Mouse (Mus musculus) left cerebral cortex, adult 11 months (tissue): ENCODE measurements at regions not wholly inside any gene's neighbourhood (a gene's known extent, or its start where the extent isn't known, plus 50 kb on each side); places are given as distances from the start of the nearest gene placed in this dataset.
"Not testable (repeated sequence)": the region's sequence is repeated elsewhere in the genome, so short reads cannot be mapped to it uniquely, and the experiment has no call there.

ENCODE experiments used
- DNase-seq: peaks from one replicate; pipeline ENCODE4 v3.0.0; 2022; ENCODE audit warnings: low spot score

DNA sequence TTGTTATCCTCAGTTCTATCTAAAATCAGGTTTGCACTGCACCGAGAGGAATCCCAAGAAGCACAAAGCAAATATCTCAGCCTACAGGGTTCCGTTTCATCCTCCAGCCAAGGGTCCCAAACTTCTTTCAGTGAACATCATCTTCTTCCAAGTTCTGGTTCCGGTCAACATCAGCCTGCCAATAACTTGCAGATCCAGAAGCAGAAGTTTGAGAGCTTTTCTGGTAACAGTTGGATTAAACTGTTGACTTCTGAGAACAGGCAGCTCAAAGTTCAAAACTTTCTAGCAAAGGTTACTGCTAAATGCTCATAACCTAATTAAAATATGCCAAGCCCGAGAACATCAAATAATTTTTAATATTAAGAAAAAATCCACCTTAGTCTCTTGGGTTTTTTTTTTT, 237.0 kb upstream of the Gm37988 start:
- no peak for DNase-seq

DNA sequence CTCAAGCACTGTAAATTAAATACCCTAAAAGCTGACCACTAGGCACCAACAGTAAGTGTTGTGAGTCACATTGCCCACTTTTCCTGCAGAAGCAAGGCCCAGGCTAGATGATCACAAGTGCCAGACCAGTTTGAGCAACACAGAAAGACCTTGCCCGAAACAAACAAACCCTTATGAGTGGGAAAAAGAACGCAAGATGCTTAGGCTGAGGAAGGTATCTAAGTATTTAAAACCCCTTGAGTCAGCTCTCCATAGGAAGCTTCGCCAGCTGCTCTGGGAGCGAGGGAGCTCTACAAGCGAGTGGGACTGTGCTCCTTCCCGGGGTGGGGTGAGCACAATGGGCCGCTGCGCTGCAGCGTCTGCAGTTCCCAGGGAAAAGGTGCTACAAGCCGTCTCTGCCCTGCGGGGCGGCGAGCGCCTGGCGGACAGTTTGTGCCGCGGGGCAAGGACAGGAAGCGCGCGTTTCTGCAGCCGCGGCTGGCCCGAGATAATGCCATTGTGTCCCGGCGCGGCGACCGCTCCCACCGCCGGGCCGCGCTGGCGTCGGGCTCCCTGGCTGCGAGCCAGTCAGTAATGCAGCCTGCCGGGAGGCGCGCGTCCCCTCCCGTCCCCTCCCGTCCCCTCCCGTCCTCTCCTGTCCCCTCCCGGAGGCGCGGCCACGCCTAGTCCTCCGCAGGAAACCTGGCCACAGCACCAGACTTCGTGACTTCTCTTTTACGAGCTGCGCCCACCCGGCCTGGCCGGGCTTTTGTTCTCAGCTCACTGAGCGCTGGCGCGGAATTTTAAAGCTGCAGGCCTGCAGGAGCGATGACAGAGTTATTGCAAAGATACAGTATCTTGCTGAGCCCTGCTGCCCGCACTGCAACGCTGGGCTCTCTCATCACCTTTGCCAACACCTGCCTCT, 236.1 kb upstream of the Gm37988 start:
- peak; percentile 23 for DNase-seq

DNA sequence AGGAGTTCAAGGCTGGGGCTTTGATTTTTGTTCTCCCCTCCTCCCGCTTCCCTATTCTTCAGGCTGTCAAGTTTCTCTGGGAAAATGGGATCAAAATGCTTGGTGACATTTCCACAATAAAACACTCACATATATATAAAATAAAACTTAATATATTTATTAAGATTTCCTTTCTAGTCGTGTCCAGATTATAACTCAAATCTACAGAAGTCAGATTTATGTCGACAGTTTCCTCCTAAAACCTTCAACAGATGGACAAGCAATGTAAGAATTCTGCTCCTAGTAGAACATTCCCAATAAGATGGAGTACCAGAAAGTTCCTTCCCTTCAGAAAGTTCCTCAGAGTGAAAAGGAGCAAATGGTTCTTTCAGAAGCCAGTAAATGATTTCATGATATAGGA, 235.4 kb upstream of the Gm37988 start:
- no peak for DNase-seq

DNA sequence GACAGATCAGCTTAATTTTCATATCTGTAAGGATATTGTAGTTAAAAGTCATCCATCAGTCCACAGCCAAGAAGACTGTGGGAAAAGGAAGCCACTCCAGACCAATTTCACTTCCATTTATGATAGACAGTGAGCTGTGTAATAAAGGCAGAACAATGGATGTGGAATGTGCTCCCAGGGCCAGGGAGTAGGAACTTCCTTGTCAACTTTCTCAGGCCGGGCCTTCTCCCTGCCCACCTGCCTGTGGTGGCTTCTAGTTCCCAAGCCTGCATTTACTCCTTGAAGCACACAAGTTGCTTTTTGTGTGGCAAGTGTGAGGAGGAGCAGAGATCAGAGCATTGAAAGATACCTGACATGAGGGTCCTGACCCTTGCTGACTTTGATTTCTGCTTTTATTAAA, 233.6 kb upstream of the Gm37988 start:
- no peak for DNase-seq

DNA sequence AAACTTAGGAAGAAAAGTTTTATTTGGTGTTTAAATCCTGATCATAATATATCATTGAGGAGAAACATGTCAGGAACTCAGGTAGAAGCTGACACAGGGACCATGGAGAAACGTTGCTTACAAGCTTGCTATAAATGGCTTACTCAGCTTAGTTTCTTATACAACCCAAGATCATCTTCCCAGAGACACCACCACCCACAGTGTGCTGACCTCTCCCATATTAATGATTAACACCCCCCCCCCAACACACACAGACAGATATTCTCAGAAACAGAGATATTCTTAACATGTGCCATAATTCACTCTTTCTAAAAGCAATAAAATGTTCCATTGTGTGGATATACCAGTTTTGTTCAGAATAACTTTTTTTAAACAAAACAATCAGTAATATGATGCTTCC, 230.7 kb upstream of the Gm37988 start:
- DNase-seq = no peak

DNA sequence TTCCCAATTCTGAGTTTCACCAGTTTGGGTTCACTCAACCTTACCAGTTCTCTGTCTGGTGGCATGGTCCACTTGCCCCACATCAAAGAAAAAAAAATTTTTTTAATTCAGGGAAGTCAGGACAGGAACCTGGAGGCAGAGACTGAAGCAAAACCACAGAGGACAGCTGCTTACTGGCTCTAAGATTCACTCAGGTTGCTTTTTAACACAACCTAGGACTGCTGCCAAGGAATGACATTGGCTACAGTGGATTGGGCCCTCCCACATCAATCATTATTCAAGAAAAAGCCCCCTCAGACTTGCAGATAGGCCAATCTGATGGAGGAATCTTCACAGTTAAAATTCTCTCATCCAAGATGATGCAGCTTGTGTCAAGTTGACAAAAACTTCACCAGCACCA, 225.2 kb upstream of the Gm37988 start:
- DNase-seq = no peak

DNA sequence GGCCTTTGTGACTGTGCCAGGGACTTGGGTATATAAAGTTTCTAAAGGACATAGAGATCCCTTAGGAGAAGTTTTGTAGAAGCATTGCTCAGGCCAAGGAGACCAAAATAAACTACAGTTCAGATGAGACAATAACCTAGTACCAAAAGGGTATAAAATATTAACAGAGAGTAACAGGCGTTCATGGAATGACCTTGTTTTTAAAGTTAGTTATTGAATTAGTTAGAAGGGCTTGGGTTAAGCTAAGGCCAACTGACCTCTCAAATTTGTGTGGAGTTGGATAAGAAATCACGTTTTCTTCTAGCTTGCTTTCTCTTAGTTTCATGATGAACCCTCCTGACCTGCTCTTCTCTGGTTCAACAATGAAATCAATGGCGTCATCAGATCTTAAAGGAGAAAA, 209.8 kb upstream of the Gm37988 start:
- no peak for DNase-seq

DNA sequence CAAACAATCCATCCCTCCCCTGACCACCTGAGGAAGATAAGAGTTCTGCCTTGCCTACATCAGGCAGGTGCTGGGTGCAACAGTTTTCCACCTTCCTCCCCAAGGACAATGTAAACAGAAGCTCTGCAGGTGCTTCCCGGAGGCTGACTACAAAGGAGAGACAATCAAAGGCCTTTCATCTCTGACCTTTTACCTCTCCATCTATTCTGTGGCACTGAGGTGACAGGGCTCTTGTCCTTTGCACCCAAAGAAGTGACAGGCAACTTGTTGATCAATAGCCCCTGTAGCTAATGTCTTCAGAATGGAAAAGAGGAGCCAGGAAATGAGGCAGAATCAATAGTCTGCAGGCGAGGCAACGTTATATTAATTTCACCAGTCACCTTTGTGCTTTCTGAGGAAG, 209.3 kb upstream of the Gm37988 start:
- no peak for DNase-seq

DNA sequence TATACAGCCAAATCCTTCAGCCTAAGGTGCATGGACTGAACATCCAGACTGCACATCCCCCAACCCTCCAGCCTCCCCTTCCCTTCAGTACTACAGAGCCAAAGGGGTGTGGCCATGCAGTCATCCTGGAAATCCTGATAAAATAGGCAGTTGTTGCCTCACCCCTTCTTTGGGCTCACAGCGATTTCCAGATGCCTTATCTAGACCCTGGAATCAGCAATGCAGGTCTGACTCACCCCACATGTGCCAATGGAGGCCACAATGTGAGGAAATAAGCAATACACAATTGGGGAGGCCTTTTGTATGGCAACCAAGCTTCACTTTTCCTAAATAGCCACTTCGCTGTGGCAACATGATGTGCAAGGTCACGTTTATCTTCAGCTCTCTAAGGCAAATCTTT, 205.3 kb upstream of the Gm37988 start:
- no peak for DNase-seq

DNA sequence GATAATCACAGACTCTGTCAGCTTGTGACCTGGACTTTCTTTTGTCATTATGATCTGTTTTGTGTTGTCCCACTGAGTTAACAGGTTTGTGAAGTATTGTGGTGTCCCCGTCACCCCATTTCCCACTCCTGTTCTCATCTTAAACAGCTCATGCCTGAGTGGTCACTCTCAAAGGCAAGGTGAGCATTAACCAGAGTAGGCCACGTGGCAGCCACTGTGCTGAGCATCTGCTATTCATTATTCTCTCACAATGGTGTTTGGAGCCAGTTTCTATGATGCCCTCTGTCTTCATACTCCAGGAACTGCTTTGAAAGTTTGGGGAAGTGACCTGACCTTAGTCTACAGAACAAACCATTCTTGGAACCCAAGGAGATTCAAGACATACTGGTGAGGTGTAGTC, 198.9 kb upstream of the Gm37988 start:
- DNase-seq = no peak

DNA sequence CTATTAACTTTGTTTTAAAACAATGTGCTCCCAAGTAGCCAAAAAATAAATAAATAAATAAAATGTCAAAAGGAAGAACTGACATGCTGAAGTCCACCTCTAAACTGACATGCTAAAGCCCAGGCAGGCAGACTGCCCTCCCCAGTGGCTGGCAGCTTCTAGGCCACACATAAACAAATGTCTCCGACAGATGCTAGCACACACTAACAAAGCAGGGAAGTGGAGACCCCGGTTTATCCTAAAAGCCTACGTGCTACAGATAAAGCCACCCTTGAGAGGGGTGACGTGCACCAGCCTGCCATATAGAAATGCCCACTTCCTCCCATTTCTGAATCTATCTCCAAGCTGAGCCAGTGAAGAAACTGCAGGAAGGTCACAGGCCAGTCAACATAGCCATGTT, 194.4 kb upstream of the Gm37988 start:
- no peak for DNase-seq

DNA sequence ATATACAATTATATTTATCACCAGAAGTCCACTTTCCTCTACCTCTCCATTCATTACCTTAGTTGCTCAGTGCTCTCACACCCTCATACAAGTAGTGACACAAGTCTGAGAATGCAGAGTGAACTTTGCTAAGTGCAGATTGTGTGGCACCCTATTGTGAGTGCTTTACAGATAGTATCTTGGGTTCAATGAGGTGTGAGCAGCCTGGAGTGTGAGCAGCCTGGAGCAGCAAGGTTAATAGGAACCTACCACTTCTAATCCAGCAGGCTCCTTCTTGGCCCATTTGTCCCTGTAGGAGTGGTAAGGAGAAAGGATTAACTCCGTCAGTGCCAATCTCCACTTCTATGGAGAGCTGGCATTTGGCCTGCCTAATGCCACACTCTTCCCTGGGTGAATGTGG, 192.4 kb upstream of the Gm37988 start:
- no peak for DNase-seq

DNA sequence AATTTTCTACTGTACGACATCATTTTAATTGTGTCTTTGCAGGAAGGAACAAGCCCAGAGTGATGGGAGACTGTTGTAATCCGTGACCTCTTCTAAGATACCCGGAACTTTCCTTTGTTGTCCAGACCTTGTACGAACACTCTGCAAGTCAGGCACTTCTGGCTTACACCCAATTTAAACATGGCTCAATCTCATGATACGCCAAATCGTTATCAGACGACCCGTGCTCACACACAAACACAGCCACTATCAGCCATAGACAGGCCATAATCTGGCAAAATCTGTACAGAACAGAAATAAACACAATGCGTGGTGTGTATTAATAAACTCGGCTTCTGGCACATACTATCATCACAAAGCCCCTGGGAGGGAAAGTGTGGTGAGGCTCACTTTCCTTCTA, 190.2 kb upstream of the Gm37988 start:
- no peak for DNase-seq

DNA sequence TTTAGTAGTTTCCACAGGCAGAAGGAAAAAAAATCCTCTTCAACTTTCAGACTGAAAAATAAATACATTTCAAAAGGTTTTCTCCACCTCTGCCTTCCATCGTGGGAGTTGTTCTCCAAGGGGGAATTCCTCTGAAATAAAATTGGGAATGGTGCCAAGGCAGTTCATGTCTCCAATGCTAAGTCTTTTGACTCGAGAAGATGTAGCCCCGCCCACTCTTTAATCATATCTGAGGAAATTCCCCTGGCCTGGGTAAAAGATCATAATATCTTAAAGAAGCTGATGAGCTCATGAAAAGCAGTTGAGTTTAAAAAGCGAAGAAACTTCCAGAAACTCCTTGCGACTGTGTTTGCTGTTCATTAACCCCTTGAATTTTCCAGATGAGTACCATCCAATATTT, 185.3 kb upstream of the Gm37988 start:
- DNase-seq = no peak

DNA sequence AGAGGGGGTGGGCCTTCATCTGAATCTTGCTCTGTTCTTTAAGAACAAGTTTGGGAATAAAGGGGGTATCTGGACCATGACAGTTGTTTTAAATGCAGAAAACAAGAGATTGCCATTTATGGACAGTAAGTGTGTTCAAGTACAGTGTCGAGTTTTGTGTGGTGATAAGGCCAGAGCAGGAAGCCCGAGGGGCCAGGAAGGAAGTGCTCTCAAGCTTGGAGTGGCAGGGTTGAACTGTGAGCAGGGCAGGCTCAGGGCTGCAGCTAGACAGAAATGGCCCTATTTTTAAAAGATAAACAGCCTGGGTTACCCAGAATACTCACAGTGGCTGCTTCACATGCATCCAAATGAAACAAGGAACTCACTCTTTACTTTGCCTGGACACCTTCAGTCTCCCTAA, 184.4 kb upstream of the Gm37988 start:
- DNase-seq = no peak

DNA sequence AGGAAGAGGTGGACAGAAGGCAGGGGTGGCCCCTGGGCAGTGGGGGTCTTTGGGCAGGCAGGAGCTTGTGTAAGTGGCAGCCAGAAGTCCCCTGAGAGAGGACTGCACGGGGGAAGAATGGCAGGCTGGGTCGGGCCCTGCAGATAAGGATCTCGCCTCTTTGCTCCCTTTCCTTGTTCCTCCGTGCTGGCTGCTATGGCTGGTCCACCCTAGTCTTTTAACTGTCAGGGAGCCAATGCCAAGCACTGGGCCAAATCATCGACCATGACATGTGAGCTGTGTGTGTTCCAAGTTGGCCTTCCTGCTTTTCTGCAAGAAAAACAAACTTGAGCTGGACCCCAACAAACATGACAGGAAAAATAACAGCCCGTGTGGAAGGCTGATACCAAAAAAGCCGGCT, 153.8 kb upstream of the Gm37988 start:
- DNase-seq = no peak

DNA sequence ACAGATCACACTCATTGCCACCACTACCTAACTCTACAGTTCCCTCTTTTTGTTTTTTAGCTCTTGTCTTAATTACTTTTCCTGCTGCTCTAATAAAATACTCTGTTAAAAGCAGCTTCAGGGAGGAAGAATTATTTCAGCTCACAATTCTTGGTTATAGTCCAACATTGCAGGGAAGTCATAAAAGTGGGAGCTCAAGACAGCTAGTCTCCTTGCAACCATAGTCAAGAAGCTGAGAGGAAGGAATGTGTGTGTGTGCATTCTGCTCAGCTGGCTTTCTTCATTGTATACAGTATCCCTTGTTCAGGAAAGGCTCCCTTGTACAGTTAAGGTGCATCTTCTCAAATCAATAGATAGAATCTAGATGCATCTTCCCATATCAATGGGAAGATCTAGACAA, 152.4 kb upstream of the Gm37988 start:
- no peak for DNase-seq

DNA sequence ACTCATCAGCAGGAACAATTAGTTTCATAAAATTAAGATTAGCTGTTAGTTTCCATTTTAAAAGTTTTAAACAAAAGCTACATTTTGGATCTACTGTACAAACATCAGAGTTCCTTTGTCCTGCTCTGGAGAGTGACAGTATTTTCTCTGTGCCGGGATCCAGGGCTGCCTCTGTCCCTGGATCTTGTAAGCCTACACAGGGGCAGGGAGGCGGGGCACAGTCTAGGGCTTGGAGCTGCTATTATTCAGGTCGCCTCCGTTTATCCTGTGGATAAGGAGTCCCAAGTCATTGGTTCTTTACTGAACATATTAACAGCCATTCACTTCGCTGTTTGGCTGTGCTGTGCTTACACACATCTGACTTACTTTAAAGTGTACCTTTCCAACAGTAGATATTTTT, 150.8 kb upstream of the Gm37988 start:
- DNase-seq = no peak

DNA sequence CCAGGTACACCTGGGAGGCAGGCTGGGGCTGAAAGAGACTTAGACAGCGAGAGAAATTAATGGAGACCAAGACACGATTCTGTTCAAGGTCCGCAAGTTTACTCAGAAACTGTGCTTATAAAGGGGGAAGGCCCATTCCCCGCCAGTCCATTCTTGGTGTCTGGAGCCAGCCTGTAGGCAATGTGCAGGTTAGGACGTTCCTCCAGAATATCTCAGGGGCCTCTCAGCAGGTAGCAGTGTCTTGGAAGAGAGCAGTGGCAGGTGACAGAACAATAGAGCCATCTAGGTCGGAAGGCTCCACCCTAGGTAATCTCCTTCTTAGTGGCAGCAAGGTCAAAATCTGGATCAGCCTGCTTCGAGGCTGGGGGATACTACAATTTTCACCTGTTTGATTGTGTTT, 147.6 kb upstream of the Gm37988 start:
- not testable (repeated sequence) for DNase-seq

DNA sequence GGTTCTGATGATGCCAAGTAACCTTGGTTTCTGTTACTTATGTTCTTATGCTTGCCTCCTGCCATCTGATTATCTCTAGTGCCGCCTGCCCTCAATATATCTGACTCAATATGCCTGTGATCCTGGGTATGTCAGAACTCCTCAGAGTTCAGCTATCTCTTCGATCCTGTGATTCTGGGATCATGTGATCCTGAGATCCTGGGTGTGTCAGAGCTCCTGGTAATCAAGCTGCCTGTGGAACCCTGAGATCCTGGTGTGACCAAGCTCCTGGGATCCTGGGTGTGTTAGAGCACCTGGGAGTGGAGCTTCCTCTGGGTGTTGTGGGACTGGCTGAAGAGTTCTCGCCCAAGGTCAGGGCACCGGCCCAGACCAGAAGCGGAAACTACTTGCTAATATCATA, 147.1 kb upstream of the Gm37988 start:
- DNase-seq = not testable (repeated sequence)

DNA sequence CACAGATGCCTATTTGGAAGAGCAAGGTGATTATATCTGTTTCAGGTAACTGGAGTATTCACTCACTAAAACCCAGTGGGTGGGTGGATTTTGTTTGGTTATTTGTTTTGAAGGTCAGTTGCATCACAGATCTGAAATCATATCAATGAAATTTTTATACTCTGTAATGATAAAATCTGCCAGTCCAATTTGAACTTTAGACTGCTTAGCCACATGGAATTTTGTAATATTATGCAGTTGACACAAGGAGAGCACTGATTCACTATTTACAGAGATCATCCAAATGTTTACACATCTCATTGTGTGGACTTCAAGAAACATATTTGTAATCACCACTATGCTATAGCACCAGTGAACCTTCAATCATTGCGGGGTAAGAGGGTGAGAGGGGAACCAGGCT, 145.9 kb upstream of the Gm37988 start:
- DNase-seq = no peak

DNA sequence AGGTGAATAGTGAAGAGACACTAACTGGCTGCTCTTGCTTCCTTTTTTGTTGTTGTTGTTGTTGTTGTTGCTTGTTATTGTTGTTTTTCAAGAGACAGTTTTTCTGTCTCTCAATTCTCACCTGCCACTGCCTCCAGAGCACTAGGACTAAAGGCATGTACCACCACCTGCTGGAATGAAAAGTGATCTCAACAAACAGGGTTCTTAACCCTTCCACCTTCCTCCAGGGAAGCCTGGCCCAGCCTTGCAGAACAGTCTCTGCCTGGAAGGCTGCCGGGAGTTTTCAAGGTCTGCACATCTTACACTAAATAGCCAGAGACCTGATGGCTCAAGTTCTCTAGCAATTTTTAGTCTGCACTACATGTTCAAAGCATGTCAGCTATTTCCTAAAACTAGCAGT, 138.0 kb upstream of the Gm37988 start:
- DNase-seq = no peak

DNA sequence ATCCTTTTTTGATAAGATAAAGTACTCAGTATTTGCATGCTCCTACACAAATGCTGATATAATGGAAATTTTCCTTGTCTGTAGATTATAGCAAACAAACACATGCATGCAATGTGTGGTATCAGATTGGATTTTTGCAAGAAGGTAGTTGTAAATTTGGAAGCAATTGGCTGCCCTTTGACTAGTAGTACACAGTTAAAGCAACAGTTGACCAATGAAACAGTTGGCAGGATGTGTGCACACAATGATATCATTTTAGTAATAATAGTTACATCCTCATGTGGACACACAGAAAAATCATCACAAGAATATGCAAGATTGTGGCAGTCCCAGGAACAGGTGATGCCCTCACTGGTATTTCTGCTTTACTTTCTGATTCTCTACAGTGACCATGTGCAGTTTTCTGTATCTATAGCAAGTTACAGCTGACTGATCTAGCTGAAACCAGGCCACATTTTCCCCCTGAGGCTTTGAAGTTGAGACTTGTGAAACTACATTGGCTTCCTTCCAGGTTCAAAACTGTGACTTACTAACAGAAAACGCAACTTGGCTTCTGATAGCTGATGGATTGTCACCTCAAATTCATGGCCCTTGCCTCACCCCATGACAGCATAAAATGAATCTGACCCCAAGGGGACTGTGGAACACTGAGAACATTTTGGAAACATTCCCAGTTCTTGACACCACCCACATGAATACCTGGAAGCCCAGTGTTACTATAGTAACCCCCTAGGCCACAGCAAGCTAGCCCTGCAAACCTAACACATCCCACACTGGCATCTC, 136.3 kb upstream of the Gm37988 start:
- DNase-seq = no peak

DNA sequence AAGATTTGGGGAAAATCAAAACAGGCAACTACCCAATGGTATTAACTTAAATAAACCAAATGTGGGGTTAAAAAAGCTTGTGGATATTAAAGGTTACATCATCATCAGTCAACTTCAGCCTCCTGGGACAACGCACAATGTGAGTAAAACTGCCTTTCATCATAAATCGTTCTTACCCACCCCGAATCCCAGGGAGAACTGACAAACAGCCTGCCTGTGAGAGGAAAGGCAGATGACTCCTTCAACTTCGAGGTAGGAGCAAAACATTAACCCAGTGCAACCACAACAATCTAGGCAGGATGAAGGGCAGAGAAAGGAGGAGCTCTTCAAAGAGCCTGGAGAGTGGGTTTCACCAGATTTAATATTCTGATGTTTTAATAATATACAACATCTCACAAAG, 135.3 kb upstream of the Gm37988 start:
- no peak for DNase-seq
